Mouse (Mus musculus): ENCODE measurements around the gene Dap3. TPM values are rescaled to one million over a fixed set of nuclear protein-coding genes. Genes with fewer than 3 reads are reported as not detected.

The Dap3 gene
- total and polyA plus RNA-seq, 3 experiments = 192 to 293 TPM; not detected in 1

- H3K27me3 ChIP-seq (ENCODE audit: control insufficient read depth in 1 of 2, insufficient read depth in 2 of 2, low read length in 2 of 2) = no peaks in the 10 kb centered on the region
- H3K79me2 ChIP-seq (ENCODE audit: control insufficient read depth, insufficient read depth, low read length, poor library complexity) = no peaks in the 10 kb centered on the region
- no peaks in the 10 kb centered on the region for H3K9me3 ChIP-seq (replicated peaks; ENCODE audit: insufficient read depth, low read length)
- H3K27ac ChIP-seq (ENCODE audit: control insufficient read depth, low read depth, low read length) = no peak overlapping the region
- H3K36me3 ChIP-seq (ENCODE audit: control insufficient read depth in 1 of 2, insufficient read depth in 2 of 2, low read length in 2 of 2) = peaks cover 11 to 40% of the 10 kb centered on the region in 2 experiments
- H3K9ac ChIP-seq (ENCODE audit: control insufficient read depth, low read depth, low read length, poor library complexity, severe bottlenecking) = no peak overlapping the region
- DNase-seq (ENCODE audit: low read depth, low spot score) = no peak
- H3K4me1 ChIP-seq (ENCODE audit: control insufficient read depth in 1 of 2, insufficient read depth in 2 of 2, low read length in 2 of 2) = peaks cover 1 to 10% of the 10 kb centered on the region in 2 experiments
- TF ChIP-seq SMC3 (IDR thresholded peaks at IDR 0.05; ENCODE audit: low read depth, low read length) (no peak), RCOR1 (IDR thresholded peaks at IDR 0.05; ENCODE audit: low read depth, low read length) (no peak), E2F4 (IDR thresholded peaks at IDR 0.05; ENCODE audit: borderline replicate concordance, low read depth, low read length) (no peak), POLR2AphosphoS5 (IDR thresholded peaks at IDR 0.05; ENCODE audit: borderline replicate concordance, low read depth, low read length) (no peak), ZKSCAN1 (IDR thresholded peaks at IDR 0.05; ENCODE audit: low read depth, low read length) (no peak), ETS1 (IDR thresholded peaks at IDR 0.05; ENCODE audit: low read depth, low read length) (no peak), MEF2A (IDR thresholded peaks at IDR 0.05; ENCODE audit: extremely low read depth, insufficient replicate concordance, low read depth, low read length, poor library complexity, severe bottlenecking) (no peak), JUND (IDR thresholded peaks at IDR 0.05; ENCODE audit: low read depth, low read length) (no peak), MAFK (IDR thresholded peaks at IDR 0.05; ENCODE audit: borderline replicate concordance, low read depth, low read length) (no peak), MYC (IDR thresholded peaks at IDR 0.05; ENCODE audit: low read depth, low read length) (no peak), USF1 (IDR thresholded peaks at IDR 0.05; ENCODE audit: low read depth, low read length) (no peak), MXI1 (IDR thresholded peaks at IDR 0.05; ENCODE audit: low read depth, low read length) (no peak)
- no peak overlapping the region for H3K4me3 ChIP-seq (ENCODE audit: control insufficient read depth in 1 of 2, insufficient read depth in 1 of 2, low read depth in 2 of 2, low read length in 2 of 2)
Measured at GRCm38 (mm10) chr3:88929501-88929900, 21.5 kb downstream of the Dap3 start.

- peaks cover 12 to 24% of the 10 kb centered on the region in 2 experiments for H3K4me1 ChIP-seq (ENCODE audit: control insufficient read depth in 1 of 2, insufficient read depth in 2 of 2, low read length in 2 of 2)
- no peaks in the 10 kb centered on the region for H3K27me3 ChIP-seq (ENCODE audit: control insufficient read depth in 1 of 2, insufficient read depth in 2 of 2, low read length in 2 of 2)
- no peaks in the 10 kb centered on the region for H3K9me3 ChIP-seq (replicated peaks; ENCODE audit: insufficient read depth, low read length)
- peak; percentile 48 for DNase-seq (ENCODE audit: low read depth, low spot score)
- no peak overlapping the region for H3K4me3 ChIP-seq (ENCODE audit: control insufficient read depth in 1 of 2, insufficient read depth in 1 of 2, low read depth in 2 of 2, low read length in 2 of 2)
- no peaks in the 10 kb centered on the region for H3K79me2 ChIP-seq (ENCODE audit: control insufficient read depth, insufficient read depth, low read length, poor library complexity)
- no peak overlapping the region for H3K27ac ChIP-seq (ENCODE audit: control insufficient read depth, low read depth, low read length)
- TF ChIP-seq ZNF384 (IDR thresholded peaks at IDR 0.05; ENCODE audit: low read depth, low read length) (peak; percentile 81), ZC3H11A (IDR thresholded peaks at IDR 0.05; ENCODE audit: low read depth, low read length) (peak; percentile 57), POLR2A (IDR thresholded peaks at IDR 0.05; ENCODE audit: control insufficient read depth in 1 of 2, insufficient read depth in 1 of 2, low read depth in 1 of 2, low read length in 2 of 2, poor library complexity in 1 of 2) (no peak), SMC3 (IDR thresholded peaks at IDR 0.05; ENCODE audit: low read depth, low read length) (peak; percentile 61), RAD21 (IDR thresholded peaks at IDR 0.05; ENCODE audit: low read depth, low read length) (peak; percentile 41), MAX (IDR thresholded peaks at IDR 0.05; ENCODE audit: low read length) (no peak), RCOR1 (IDR thresholded peaks at IDR 0.05; ENCODE audit: low read depth, low read length) (no peak), CTCF (IDR thresholded peaks at IDR 0.05 in 2 of 3, conservative IDR thresholded peaks at IDR 0.05 in 1 of 3; ENCODE audit: control insufficient read depth in 1 of 3, insufficient read depth in 1 of 3, low read depth in 2 of 3, low read length in 3 of 3, poor library complexity in 1 of 3, severe bottlenecking in 1 of 3) (peak; percentile 18 to 52 (median 32); a peak in 4 of 6 replicates)
- peaks cover 24 to 41% of the 10 kb centered on the region in 2 experiments for H3K36me3 ChIP-seq (ENCODE audit: control insufficient read depth in 1 of 2, insufficient read depth in 2 of 2, low read length in 2 of 2)
- H3K9ac ChIP-seq (ENCODE audit: control insufficient read depth, low read depth, low read length, poor library complexity, severe bottlenecking) = no peak overlapping the region
Measured at GRCm38 (mm10) chr3:88925651-88926050, 25.3 kb downstream of the Dap3 start.
